Mouse (Mus musculus) adrenal gland, postnatal 14 days (tissue): ENCODE data around the gene Cpz. TPM values are rescaled to one million over a fixed set of nuclear protein-coding genes. Genes with fewer than 3 reads are reported as not detected.

Source experiments
- DNase-seq: peaks from one replicate; pipeline ENCODE4 v3.0.0; 2021; ENCODE audit warnings: mixed read lengths
- total RNA-seq: library from RNA; stranded (reverse); gene quantifications from 2 replicates; pipeline ENCODE4 v1.2.3, GENCODE M21; 2021

Gene Cpz
- total RNA-seq, 1 experiment from 2014 or later = 5.3 TPM

- peak; percentile 73 for DNase-seq
These were observed 4.9 kb upstream of the Cpz start for GRCm38 (mm10) chr5:35530442-35530841.

DNA sequence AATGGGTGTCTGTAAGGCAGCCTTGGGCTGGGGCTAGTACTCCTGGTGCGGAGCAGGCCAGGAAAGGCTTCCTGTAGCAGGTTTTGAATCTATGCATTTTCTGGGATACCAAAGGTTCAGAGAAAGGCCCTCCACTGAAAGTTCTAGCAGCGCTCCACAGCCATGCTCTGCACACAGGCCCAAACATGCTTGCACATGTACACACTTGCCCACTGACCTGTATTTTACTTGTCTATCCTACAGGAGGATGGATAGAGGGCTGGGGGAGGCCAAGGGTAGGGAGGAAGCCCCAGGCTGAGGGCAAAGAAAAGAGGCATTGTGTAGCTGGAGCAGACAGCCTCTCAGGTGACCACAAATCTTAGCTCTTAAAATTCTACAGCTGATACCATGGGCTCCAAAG lies 1.1 kb downstream of the Cpz start:
- DNase-seq = no peak

DNA sequence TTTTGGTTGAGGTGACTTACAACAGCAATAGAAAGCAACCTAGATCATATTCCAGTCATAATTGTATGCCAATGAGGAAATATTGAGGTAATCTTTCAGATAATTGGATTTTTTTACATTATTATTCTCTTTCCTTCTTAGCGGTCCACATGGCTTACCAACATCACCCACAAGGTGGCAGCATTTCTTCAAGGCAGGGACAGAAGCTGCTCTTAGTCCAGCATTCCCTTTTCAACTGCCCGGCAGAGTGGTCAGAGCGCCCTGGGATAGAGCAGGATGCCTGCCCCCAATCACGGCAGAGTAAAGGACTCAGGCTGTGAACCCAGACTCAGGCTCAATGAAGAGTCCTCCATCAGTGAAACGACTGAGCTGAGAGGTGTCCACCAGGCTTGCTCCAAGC lies 1.8 kb downstream of the Cpz start:
- DNase-seq = peak; percentile 87

DNA sequence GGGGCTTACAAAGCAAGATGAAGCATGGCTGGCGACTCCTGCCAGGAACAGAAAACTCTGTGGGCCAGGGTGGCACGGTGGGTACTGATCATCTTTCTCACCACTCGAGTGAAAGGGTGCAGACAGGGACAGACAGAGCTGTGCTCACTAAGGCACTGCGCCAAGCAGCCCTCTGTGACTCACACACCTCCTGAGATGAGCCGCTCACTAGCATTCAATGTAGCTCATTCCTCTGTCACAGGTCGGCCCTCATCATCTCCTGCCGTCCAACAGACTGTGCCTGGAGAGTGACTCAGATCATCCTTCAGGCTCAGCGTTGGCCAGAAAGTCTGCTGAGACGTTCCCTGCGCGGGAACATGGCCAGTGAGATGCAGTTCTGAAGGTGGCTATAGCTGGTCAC lies 8.7 kb downstream of the Cpz start:
- peak; percentile 56 for DNase-seq

- peak; percentile 77 for DNase-seq
These were observed 14.9 kb downstream of the Cpz start for GRCm38 (mm10) chr5:35510589-35510988.

- peak; percentile 50 for DNase-seq
These were observed 20.5 kb downstream of the Cpz start for GRCm38 (mm10) chr5:35505016-35505415.

- no peak for DNase-seq
These were observed 28.2 kb downstream of the Cpz start for GRCm38 (mm10) chr5:35497344-35497743.

GRCm38 (mm10) chr5:35495989-35496388 lies 29.5 kb downstream of the Cpz start:
- no peak for DNase-seq

DNA sequence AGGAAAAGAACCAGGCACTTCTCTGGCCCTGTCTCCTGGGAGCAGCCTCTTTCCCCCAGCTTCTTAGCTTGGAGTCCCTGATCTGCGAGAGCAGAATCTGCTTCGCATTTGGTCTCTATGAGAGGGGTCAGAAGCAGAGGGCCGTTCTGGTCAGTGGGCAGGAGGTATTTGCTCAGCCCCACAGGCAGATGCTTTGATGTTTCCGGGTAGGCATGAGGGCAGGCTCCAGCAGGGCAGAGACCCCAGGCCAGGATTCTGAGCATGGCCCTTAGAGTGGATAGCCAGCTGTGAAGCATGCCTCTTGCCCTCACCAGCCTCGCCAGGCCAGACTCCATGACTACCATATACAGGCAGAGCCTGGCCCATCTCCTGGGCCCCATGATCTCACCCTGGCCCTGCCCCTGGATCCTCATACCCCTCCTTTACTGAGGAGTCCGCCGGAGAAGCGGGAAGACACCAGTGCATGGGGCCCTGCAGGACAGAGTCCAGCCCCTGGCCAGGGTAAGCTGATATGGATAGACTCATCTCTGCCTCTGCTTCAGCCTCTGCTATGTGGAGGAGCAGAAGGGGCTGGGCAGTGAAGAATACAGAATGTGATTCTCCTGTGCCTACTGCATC lies 30.6 kb downstream of the Cpz start:
- DNase-seq = no peak

DNA sequence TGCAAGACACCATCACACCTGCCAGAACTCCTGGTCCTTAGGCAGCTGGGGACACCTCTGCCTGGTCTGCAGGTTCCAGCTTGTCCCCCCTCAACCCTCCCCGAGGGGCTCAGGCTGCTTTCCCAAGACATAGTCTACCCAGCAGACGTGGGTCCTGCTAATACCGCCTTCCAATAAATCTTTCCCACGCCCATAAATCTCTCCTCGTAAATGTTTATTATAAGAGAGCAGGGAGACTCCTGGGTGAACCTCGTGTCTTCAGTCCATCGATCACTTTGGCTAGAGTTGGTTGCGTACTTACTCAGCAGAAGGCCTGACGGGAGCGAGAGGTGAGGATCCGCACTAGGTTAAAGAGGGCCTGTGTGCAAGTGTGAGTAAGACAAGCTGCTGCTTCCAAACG lies 31.7 kb downstream of the Cpz start:
- no peak for DNase-seq

DNA sequence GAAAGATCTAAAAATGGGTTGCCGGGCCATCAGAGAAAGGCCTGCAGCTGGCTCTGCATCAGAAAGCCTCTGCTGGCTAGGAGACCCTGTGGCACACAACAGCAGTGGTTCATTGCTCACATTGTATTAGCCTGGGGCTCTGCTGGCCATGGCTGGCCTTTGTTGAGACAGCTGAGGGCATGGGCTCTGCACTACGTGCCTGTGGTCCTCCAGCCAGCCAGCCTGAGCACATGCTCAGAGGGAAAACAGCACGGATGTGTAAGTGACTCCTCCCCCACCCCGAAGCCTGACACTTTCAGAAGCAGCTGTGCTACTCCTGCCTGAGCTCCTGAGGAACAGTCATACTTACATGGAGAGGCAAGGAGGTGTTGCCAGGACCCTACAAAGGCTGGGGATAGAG lies 46.0 kb downstream of the Cpz start:
- no peak for DNase-seq

GRCm38 (mm10) chr5:35475236-35475635 lies 50.3 kb downstream of the Cpz start:
- DNase-seq = peak; percentile 14

GRCm38 (mm10) chr5:35470885-35471528 lies 54.5 kb downstream of the Cpz start:
- no peak for DNase-seq

- DNase-seq = no peak
These were observed 59.4 kb downstream of the Cpz start for GRCm38 (mm10) chr5:35465966-35466635.

GRCm38 (mm10) chr5:35462081-35462480 lies 63.4 kb downstream of the Cpz start:
- no peak for DNase-seq

DNA sequence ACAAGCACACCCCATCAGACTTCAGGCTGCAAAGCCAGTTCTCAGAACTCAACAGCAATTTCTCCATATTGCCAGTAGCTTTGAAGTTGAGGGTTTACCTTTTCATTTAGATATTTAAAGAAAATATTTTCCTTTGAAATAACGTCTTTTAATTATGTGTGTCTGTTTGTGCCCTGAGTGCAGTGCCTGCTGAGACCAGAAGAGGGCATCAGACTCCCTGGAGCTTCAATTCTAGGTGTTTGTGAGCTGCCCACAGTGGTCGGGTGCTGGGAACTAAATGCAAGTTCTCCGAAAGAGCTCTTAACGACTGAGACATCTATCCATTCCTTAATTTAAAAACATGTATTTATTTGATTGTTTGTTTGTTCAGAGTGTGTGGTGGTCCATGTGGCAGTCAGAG lies 65.7 kb downstream of the Cpz start:
- DNase-seq = no peak

DNA sequence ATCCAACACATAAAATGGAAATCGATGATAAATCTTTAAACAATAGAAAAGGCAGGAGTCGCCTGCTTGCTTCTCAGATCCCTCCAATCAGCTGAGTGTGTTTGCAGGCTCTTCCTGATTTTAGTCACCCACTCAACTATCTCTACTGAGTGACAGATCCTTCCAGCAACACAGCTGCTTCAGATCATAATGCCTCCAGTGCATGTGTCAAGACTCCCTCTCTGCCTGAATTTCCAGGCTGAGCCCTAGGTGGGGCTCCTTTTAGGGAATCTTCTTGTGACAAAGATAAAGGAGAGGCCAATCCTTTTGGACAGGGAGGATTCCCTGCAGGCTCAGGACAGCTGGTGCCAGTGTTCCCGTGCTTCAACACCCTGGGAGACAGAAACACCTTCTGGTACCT lies 67.2 kb downstream of the Cpz start:
- DNase-seq = no peak

GRCm38 (mm10) chr5:35457364-35457763 lies 68.1 kb downstream of the Cpz start:
- no peak for DNase-seq

DNA sequence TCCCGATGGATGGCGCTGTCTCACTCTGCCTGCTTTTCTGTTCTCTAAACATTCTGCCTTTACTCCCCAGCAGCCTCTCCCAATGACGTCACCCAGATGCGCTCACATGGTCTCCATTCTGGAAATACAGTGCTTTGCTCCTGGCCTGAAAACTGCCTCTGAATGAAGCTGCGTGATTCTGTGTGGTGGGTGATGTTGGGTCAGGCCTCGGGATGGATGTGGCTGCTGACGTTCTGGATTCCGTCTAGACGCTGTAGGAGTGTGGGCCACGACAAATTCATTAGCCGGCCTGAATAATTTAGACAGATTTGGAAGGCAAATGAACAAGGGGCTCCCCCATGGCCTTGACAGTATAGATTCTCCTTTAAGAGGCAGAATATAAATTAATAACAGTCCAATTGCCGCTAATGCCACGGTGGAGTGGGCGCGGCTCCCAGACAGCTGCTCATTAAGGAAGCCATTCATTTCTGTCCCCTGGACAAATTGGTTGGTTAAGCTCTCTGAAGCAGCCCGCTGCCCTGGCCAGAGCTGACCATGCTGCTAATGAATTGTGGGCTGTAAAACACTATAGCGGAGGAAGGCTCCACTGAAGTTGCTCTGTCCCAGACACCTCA lies 71.2 kb downstream of the Cpz start:
- DNase-seq = no peak
